Mouse (Mus musculus): ENCODE measurements around the gene Gamt.

DNA sequence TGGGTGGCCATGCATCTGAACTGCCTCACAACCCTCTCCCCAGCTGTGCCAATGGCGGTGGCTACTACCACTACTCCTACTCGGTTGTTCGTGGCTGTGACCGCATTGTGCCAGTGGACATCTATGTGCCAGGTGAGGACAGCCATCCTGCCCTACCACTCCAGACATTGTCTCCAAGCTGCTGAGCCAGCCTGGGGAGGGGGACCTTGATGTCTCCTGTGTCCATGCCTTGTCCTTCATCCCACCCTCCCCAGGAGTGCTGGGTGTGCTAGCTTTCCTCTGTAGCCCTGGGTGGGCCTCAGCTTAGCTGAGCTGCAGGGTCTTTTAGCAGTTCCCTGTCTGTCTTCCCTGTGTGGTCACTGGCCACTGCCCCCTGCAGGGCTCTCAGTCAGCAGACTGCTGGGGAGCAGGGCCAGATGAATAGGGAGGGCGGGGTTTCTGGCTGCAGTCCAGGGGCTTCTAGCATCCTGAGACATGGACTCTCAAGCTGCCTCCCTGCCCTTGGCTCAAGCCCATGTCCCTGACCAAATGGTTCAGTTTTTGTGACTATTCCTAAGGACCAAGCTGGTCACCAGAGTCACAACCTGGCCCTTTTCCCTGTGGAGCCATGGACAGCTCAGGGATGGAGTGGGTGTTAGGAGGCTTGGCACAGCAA is 4.8 kb downstream of the Gamt start:
- TF ChIP-seq CTCF (IDR thresholded peaks at IDR 0.05; ENCODE audit: borderline replicate concordance, insufficient read depth, low read length), result no peak
- no peak; the same call in 1 of the 2 replicates for TF ChIP-seq POLR2A (IDR thresholded peaks at IDR 0.05; ENCODE audit: low read depth, low read length)
